Mouse (Mus musculus) liver, postnatal 0 days (tissue): ENCODE measurements at regions not wholly inside any gene's neighbourhood (a gene's known extent, or its start where the extent isn't known, plus 50 kb on each side); places are given as distances from the start of the nearest gene placed in this dataset.
"Not testable (repeated sequence)": the region's sequence is repeated elsewhere in the genome, so short reads cannot be mapped to it uniquely, and the experiment has no call there.

Experiments used
- CTCF ChIP-seq: sonication (generic); IDR thresholded peaks from 2 replicates; pipeline ENCODE4 v1.5.1; 2016; ENCODE audit warnings: antibody characterized with exemption, low read depth
- EP300 ChIP-seq: IDR thresholded peaks from 2 replicates; pipeline ENCODE4 v1.6.1; 2016; ENCODE audit warnings: antibody characterized with exemption, low read depth, mild to moderate bottlenecking

DNA sequence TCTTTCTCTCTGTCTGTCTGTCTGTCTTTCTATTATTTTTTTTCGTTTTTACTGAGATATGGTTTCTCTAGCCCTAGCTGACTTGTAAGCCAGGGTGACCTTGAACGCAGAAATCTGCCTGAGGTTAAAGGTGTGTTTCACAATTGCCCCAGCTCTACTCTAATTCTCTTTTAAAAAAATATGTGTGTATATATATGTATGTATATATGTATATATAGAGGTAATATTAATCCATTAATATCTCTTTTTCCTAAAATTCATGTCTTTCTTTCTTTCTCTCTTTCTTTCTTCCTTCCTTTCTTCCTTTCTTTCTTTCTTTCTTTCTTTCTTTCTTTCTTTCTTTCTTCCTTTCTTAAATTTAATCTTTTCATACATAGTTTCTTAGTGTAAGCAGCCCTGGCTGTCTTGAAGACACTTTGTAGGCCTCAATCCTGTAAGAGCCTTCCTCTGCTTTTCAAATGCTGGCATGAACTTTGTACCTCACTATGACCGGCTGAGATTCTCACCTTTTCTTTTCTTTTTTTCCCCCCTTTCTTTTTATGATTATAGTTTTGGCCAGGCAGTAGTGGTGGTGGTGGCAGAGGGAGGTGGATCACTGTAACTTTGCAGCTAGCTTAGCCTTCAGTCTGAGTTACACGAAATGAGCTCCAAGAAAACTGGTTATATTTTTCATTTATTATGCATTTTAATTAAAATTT, 240.8 kb upstream of the Olfr161 start:
- TF ChIP-seq CTCF, EP300: not testable (repeated sequence)
